1 mouse cellular context compared by ENCODE assay signal in genomic region chr6:125008586-125009128, GRCm38 (mm10).
TF ChIP-seq lines count a peak whose summit lies in the region.

No protein-coding gene starts in this region.

TF ChIP-seq in CH12.LX, 34 proteins besides CTCF, POLR2A, EP300 and RAD21:
- TF ChIP-seq USF2 (conservative IDR thresholded peaks at IDR 0.05; ENCODE audit: low read depth, low read length) = no peak
- peak; percentile 97 for TF ChIP-seq KAT2A (IDR thresholded peaks at IDR 0.05; ENCODE audit: insufficient replicate concordance, low read length)
- TF ChIP-seq CHD2 (IDR thresholded peaks at IDR 0.05; ENCODE audit: low read length) = peak; percentile 68
- peak; percentile 55; the same call in 1 of the 2 replicates for TF ChIP-seq JUND (conservative IDR thresholded peaks at IDR 0.05; ENCODE audit: low read depth, low read length)
- TF ChIP-seq MAFK (IDR thresholded peaks at IDR 0.05; ENCODE audit: insufficient replicate concordance, low read length) = no peak
- peak; percentile 95 for TF ChIP-seq MAZ (IDR thresholded peaks at IDR 0.05; ENCODE audit: low read depth, low read length)
- TF ChIP-seq ZC3H11A (IDR thresholded peaks at IDR 0.05; ENCODE audit: low read depth, low read length) = no peak
- TF ChIP-seq HCFC1 (IDR thresholded peaks at IDR 0.05; ENCODE audit: low read depth, low read length) = peak; percentile 97
- TF ChIP-seq JUN (IDR thresholded peaks at IDR 0.05; ENCODE audit: insufficient read depth, low read depth, low read length) = 0 out of 2 replicates have a peak, but pooled peaks have one; percentile 26
- no peak; the same call in 1 of the 2 replicates for TF ChIP-seq RCOR1 (conservative IDR thresholded peaks at IDR 0.05; ENCODE audit: low read depth, low read length)
- peak; percentile 75; the same call in 1 of the 2 replicates for TF ChIP-seq MEF2A (IDR thresholded peaks at IDR 0.05; ENCODE audit: borderline replicate concordance, low read depth, low read length)
- peak; percentile 96 for TF ChIP-seq SIN3A (IDR thresholded peaks at IDR 0.05; ENCODE audit: low read length)
- TF ChIP-seq PAX5 (IDR thresholded peaks at IDR 0.05; ENCODE audit: low read length) = no peak
- TF ChIP-seq NELFE (IDR thresholded peaks at IDR 0.05; ENCODE audit: low read depth, low read length) = peak; percentile 85
- TF ChIP-seq MYC (IDR thresholded peaks at IDR 0.05; ENCODE audit: low read depth, low read length) = peak; percentile 79
- peak; percentile 83; the same call in 1 of the 2 replicates for TF ChIP-seq GABPA (IDR thresholded peaks at IDR 0.05; ENCODE audit: insufficient replicate concordance, low read depth, low read length)
- TF ChIP-seq ZMIZ1 (IDR thresholded peaks at IDR 0.05; ENCODE audit: low read depth, low read length) = 0 out of 2 replicates have a peak, but pooled peaks have one; percentile 16
- peak; percentile 51; the same call in 1 of the 2 replicates for TF ChIP-seq POLR2AphosphoS2 (IDR thresholded peaks at IDR 0.05; ENCODE audit: low read depth, low read length)
- TF ChIP-seq ELF1 (IDR thresholded peaks at IDR 0.05; ENCODE audit: low read depth, low read length) = peak; percentile 99
- no peak for TF ChIP-seq ZKSCAN1 (IDR thresholded peaks at IDR 0.05; ENCODE audit: borderline replicate concordance, low read depth, low read length)
- peak; percentile 86 for TF ChIP-seq MXI1 (IDR thresholded peaks at IDR 0.05; ENCODE audit: low read depth, low read length)
- TF ChIP-seq SMC3 (IDR thresholded peaks at IDR 0.05; ENCODE audit: low read depth, low read length) = no peak
- peak; percentile 62 for TF ChIP-seq ETS1 (conservative IDR thresholded peaks at IDR 0.05; ENCODE audit: low read depth, low read length)
- TF ChIP-seq TCF12 (IDR thresholded peaks at IDR 0.05; ENCODE audit: low read depth, low read length) = 0 out of 2 replicates have a peak, but pooled peaks have one; percentile 49
- TF ChIP-seq UBTF (IDR thresholded peaks at IDR 0.05; ENCODE audit: low read depth, low read length) = 0 out of 2 replicates have a peak, but pooled peaks have one; percentile 45
- TF ChIP-seq MAX (IDR thresholded peaks at IDR 0.05; ENCODE audit: low read length) = peak; percentile 68; the same call in 1 of the 2 replicates
- TF ChIP-seq IRF4 (IDR thresholded peaks at IDR 0.05; ENCODE audit: low read depth, low read length) = peak; percentile 84
- TF ChIP-seq TBP (conservative IDR thresholded peaks at IDR 0.05; ENCODE audit: low read depth, low read length) = peak; percentile 85
- no peak for TF ChIP-seq USF1 (IDR thresholded peaks at IDR 0.05; ENCODE audit: low read depth, low read length)
- peak; percentile 86; the same call in 1 of the 2 replicates for TF ChIP-seq E2F4 (IDR thresholded peaks at IDR 0.05; ENCODE audit: insufficient replicate concordance, low read depth, low read length)
- TF ChIP-seq BHLHE40 (IDR thresholded peaks at IDR 0.05; ENCODE audit: low read depth, low read length) = peak; percentile 30; the same call in 1 of the 2 replicates
- peak; percentile 89 for TF ChIP-seq ZNF384 (IDR thresholded peaks at IDR 0.05; ENCODE audit: low read depth, low read length)
- TF ChIP-seq CHD1 (IDR thresholded peaks at IDR 0.05; ENCODE audit: low read depth, low read length) = no peak
- TF ChIP-seq NRF1 (IDR thresholded peaks at IDR 0.05; ENCODE audit: low read depth, low read length) = peak; percentile 55
TF ChIP-seq in CH12.LX: peak in this region for 25.
